Mouse (Mus musculus) myocyte (in vitro differentiated cells): ENCODE measurements at regions not wholly inside any gene's neighbourhood (a gene's known extent, or its start where the extent isn't known, plus 50 kb on each side); places are given as distances from the start of the nearest gene placed in this dataset.

ENCODE experiments used
- H3K27me3 ChIP-seq: one replicate; pipeline ENCODE4 v1.6.1; 2011; ENCODE audit not compliant: control insufficient read depth, insufficient read depth, insufficient read length
- H3K36me3 ChIP-seq: one replicate; pipeline ENCODE4 v1.6.1; 2011; ENCODE audit not compliant: control insufficient read depth, insufficient read depth
- H3K4me2 ChIP-seq: one replicate; pipeline ENCODE4 v1.6.1; 2011; ENCODE audit warnings: low read depth, control low read depth
- H3K4me3 ChIP-seq: one replicate; pipeline ENCODE4 v1.5.1; 2011; ENCODE audit warnings: mild to moderate bottlenecking, control low read depth, moderate library complexity
- H3K79me2 ChIP-seq: one replicate; pipeline ENCODE4 v1.6.1; 2011; ENCODE audit not compliant: control insufficient read depth, insufficient read depth
- H3ac ChIP-seq: one replicate; pipeline ENCODE4 v1.6.1; 2011; ENCODE audit not compliant: control insufficient read depth, insufficient read length
- CEBPB ChIP-seq: IDR thresholded peaks from 2 replicates; pipeline ENCODE4 v1.6.1; 2011; ENCODE audit warnings: mild to moderate bottlenecking, moderate library complexity; ENCODE audit not compliant: poor library complexity, insufficient read depth, severe bottlenecking
- E2F4 ChIP-seq: IDR thresholded peaks from one replicate; pipeline ENCODE4 v1.6.1; 2011; ENCODE audit warnings: mild to moderate bottlenecking, control low read depth, moderate library complexity; ENCODE audit not compliant: insufficient read depth
- MAX ChIP-seq: IDR thresholded peaks from one replicate; pipeline ENCODE4 v1.6.1; 2011; ENCODE audit warnings: low read depth, mild to moderate bottlenecking, control low read depth
- MYOD1 ChIP-seq, 3 experiments: IDR thresholded peaks; one replicate each; pipeline ENCODE4 v1.6.1; 2011; ENCODE audit warnings: control low read depth in 2 of 3, low read depth in 2 of 3, mild to moderate bottlenecking in 2 of 3, moderate library complexity in 1 of 3; ENCODE audit not compliant: insufficient read length in 2 of 3, control insufficient read depth in 1 of 3
- MYOG ChIP-seq, 3 experiments: IDR thresholded peaks; one replicate each; pipeline ENCODE4 v1.6.1; 2011; ENCODE audit warnings: control low read depth in 2 of 3, low read depth in 2 of 3, mild to moderate bottlenecking in 2 of 3; ENCODE audit not compliant: insufficient read length in 2 of 3, control insufficient read depth in 1 of 3, insufficient read depth in 1 of 3
- POLR2A ChIP-seq: IDR thresholded peaks from one replicate; pipeline ENCODE4 v1.6.1; 2011; ENCODE audit warnings: low read depth, mild to moderate bottlenecking, control low read depth, moderate library complexity; ENCODE audit not compliant: insufficient read length
- POLR2AphosphoS2 ChIP-seq: IDR thresholded peaks from one replicate; pipeline ENCODE4 v1.6.1; 2011; ENCODE audit warnings: low read depth, control low read depth; ENCODE audit not compliant: insufficient read length
- REST ChIP-seq: IDR thresholded peaks from one replicate; pipeline ENCODE4 v1.6.1; 2011; ENCODE audit warnings: mild to moderate bottlenecking, control low read depth, moderate library complexity; ENCODE audit not compliant: insufficient read depth, insufficient read length
- SRF ChIP-seq: IDR thresholded peaks from one replicate; pipeline ENCODE4 v1.6.1; 2011; ENCODE audit warnings: low read depth; ENCODE audit not compliant: control insufficient read depth, insufficient read length
- TCF12 ChIP-seq: IDR thresholded peaks from one replicate; pipeline ENCODE4 v1.6.1; 2011; ENCODE audit warnings: mild to moderate bottlenecking, control low read depth; ENCODE audit not compliant: poor library complexity, insufficient read depth, severe bottlenecking
- TCF3 ChIP-seq: IDR thresholded peaks from one replicate; pipeline ENCODE4 v1.6.1; 2011; ENCODE audit warnings: low read depth, control low read depth; ENCODE audit not compliant: insufficient read length
- USF1 ChIP-seq: IDR thresholded peaks from one replicate; pipeline ENCODE4 v1.6.1; 2011; ENCODE audit warnings: low read depth, mild to moderate bottlenecking, control low read depth, moderate library complexity

DNA sequence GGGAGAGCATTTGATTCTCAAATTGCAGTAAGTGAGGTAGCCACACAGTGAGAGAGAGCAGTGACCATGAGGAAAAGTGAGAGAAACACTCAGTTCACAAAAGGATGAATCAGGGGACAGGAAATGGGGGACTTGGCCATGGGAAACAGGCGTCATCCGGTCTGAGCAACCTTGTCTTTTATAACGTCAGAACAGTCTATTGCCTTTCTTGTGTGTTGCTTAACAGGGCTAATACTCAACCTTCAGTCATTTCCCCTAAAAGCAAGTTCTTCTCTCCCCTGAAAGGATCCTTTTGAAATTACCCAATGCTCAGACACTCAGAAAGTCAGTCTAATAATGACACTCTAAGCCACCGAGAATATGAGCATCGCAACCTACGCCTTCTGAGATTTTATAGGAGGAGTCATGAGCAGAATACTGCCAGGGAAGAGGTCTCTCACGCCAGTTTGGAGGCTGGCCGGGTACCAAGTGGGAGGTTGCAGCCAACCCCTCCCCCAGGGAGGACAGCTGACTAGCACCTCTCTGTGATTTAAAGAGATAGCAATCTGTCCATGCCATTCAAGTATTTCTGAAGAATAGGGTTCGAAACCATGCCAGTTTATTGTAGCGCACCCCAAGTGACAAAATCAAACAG lies 104.7 kb downstream of the Bdh1 start:
- H3K27me3 ChIP-seq: no peaks in the 10 kb centered on the region
- peak overlapping the region; percentile 67 for H3K4me2 ChIP-seq
- H3K79me2 ChIP-seq: no peaks in the 10 kb centered on the region
- H3ac ChIP-seq: no peak overlapping the region
- no peaks in the 10 kb centered on the region for H3K36me3 ChIP-seq
- H3K4me3 ChIP-seq: no peak overlapping the region
- TF ChIP-seq TCF12: no peak
- TF ChIP-seq USF1: peak; percentile 45
- no peak for TF ChIP-seq CEBPB
- TF ChIP-seq MYOG (IDR thresholded peaks at IDR 0.05; ENCODE audit: control insufficient read depth in 1 of 3, insufficient read depth in 1 of 3, insufficient read length in 2 of 3, low read depth in 2 of 3): peak in 1 of 3 experiments; percentile 50
- TF ChIP-seq MYOD1 (IDR thresholded peaks at IDR 0.05; ENCODE audit: control insufficient read depth in 1 of 3, insufficient read length in 2 of 3, low read depth in 2 of 3): peak in 2 of 3 experiments; percentile 51 to 75

- H3ac ChIP-seq: no peak overlapping the region
- no peaks in the 10 kb centered on the region for H3K36me3 ChIP-seq
- H3K4me2 ChIP-seq: no peak overlapping the region
- H3K27me3 ChIP-seq: no peaks in the 10 kb centered on the region
- no peak for TF ChIP-seq TCF3
- TF ChIP-seq TCF12: no peak
- TF ChIP-seq POLR2A: no peak
- TF ChIP-seq CEBPB: no peak
- TF ChIP-seq USF1: no peak
- TF ChIP-seq MYOD1 (IDR thresholded peaks at IDR 0.05; ENCODE audit: control insufficient read depth in 1 of 3, insufficient read length in 2 of 3, low read depth in 2 of 3): no peak
- TF ChIP-seq SRF: no peak
- TF ChIP-seq MYOG (IDR thresholded peaks at IDR 0.05; ENCODE audit: control insufficient read depth in 1 of 3, insufficient read depth in 1 of 3, insufficient read length in 2 of 3, low read depth in 2 of 3): no peak
- TF ChIP-seq REST: no peak
- no peak for TF ChIP-seq E2F4
- no peaks in the 10 kb centered on the region for H3K79me2 ChIP-seq
- no peak overlapping the region for H3K4me3 ChIP-seq
These were observed 106.7 kb downstream of the Bdh1 start for GRCm38 (mm10) chr16:31528596-31529283.

- Histone ChIP-seq H3K4me2 (no peak overlapping the region), H3K4me3 (no peak overlapping the region), H3K36me3 (no peaks in the 10 kb centered on the region), H3ac (no peak overlapping the region), H3K79me2 (no peaks in the 10 kb centered on the region), H3K27me3 (no peaks in the 10 kb centered on the region)
- no peak for TF ChIP-seq POLR2A
- no peak for TF ChIP-seq MYOG (IDR thresholded peaks at IDR 0.05; ENCODE audit: control insufficient read depth in 1 of 3, insufficient read depth in 1 of 3, insufficient read length in 2 of 3, low read depth in 2 of 3)
- TF ChIP-seq SRF: no peak
- TF ChIP-seq CEBPB: no peak
- TF ChIP-seq USF1: no peak
- TF ChIP-seq E2F4: no peak
- TF ChIP-seq REST: no peak
- TF ChIP-seq TCF3: no peak
- no peak for TF ChIP-seq POLR2AphosphoS2
- no peak for TF ChIP-seq TCF12
- TF ChIP-seq MAX: no peak
- no peak for TF ChIP-seq MYOD1 (IDR thresholded peaks at IDR 0.05; ENCODE audit: control insufficient read depth in 1 of 3, insufficient read length in 2 of 3, low read depth in 2 of 3)
These were observed 107.3 kb downstream of the Bdh1 start for GRCm38 (mm10) chr16:31529284-31529958.

GRCm38 (mm10) chr16:31530090-31530489 lies 108.0 kb downstream of the Bdh1 start:
- no peak overlapping the region for H3ac ChIP-seq
- no peak overlapping the region for H3K4me2 ChIP-seq
- H3K4me3 ChIP-seq: no peak overlapping the region
- no peaks in the 10 kb centered on the region for H3K36me3 ChIP-seq
- H3K27me3 ChIP-seq: no peaks in the 10 kb centered on the region
- no peaks in the 10 kb centered on the region for H3K79me2 ChIP-seq
- TF ChIP-seq E2F4: no peak
- TF ChIP-seq MYOG (IDR thresholded peaks at IDR 0.05; ENCODE audit: control insufficient read depth in 1 of 3, insufficient read depth in 1 of 3, insufficient read length in 2 of 3, low read depth in 2 of 3): no peak
- no peak for TF ChIP-seq POLR2AphosphoS2
- no peak for TF ChIP-seq USF1
- no peak for TF ChIP-seq POLR2A
- TF ChIP-seq REST: no peak
- TF ChIP-seq CEBPB: no peak
- TF ChIP-seq MYOD1 (IDR thresholded peaks at IDR 0.05; ENCODE audit: control insufficient read depth in 1 of 3, insufficient read length in 2 of 3, low read depth in 2 of 3): no peak
- TF ChIP-seq TCF12: no peak
- no peak for TF ChIP-seq MAX
- no peak for TF ChIP-seq SRF
- no peak for TF ChIP-seq TCF3
